8 mouse cellular contexts compared by ENCODE assay signal in genomic region chr5:125404536-125404902, GRCm38 (mm10). TPM values are rescaled to one million over a fixed set of nuclear protein-coding genes. Genes with fewer than 3 reads are reported as not detected.
DNase-seq lines count a peak whose midpoint lies in the region; ATAC-seq and TF ChIP-seq lines count a peak whose summit lies in the region.

No protein-coding gene starts in this region.

- WGBS in spleen, adult 2 months, result 1% methylated on average over 7 of the region's 7 CpGs
- 2% methylated on average over 7 of the region's 7 CpGs for WGBS in limb, embryonic 11.5 days

- no peaks in the 10 kb centered on the region for H3K9me3 ChIP-seq in limb, embryonic 11.5 days (ENCODE audit: control insufficient read depth, low read length)

- ATAC-seq in limb, embryonic 11.5 days (ENCODE audit: insufficient number of reproducible peaks, low FRiP score, low TSS enrichment, low read depth), result no peak

- H3K9ac ChIP-seq in limb, embryonic 11.5 days (ENCODE audit: low read length), result peak overlapping the region; percentile 56; the same call in 1 of the 2 replicates

- H3K27ac ChIP-seq in spleen, adult 2 months (ENCODE audit: insufficient read depth, low read length), result peak overlapping the region; percentile 67
- peak overlapping the region; percentile 57; the same call in 1 of the 2 replicates for H3K27ac ChIP-seq in limb, embryonic 11.5 days (replicated peaks; ENCODE audit: low read depth, low read length)

- peak overlapping the region; percentile 71 for H3K4me2 ChIP-seq in limb, embryonic 11.5 days (ENCODE audit: low read depth, severe bottlenecking)

- no peaks in the 10 kb centered on the region for H3K27me3 ChIP-seq in spleen, adult 2 months (ENCODE audit: control insufficient read depth, insufficient read depth, low read length)
- no peaks in the 10 kb centered on the region for H3K27me3 ChIP-seq in limb, embryonic 11.5 days (ENCODE audit: control insufficient read depth, insufficient read depth, low read length)

- H3K4me3 ChIP-seq in spleen, adult 2 months (ENCODE audit: extremely low read depth, insufficient read depth, insufficient read length), result peak overlapping the region; percentile 67
- peak overlapping the region; percentile 35 for H3K4me3 ChIP-seq in limb, embryonic 11.5 days (ENCODE audit: low read depth, low read length)

- no peak for TF ChIP-seq CTCF in spleen, adult 2 months (IDR thresholded peaks at IDR 0.05; ENCODE audit: extremely low read depth, insufficient read depth, insufficient read length, insufficient replicate concordance)

- DNase-seq in adrenal gland, postnatal 14 days, result peak; percentile 32
- no peak for DNase-seq in adrenal gland, adult (ENCODE audit: inconsistent age in 2 of 2, low spot score in 1 of 2)
- no peak for DNase-seq in spleen, adult 2 months (ENCODE audit: low read depth in 1 of 2, low spot score in 2 of 2)
- DNase-seq in spleen, adult 18-20 months, result no peak
- DNase-seq in limb, embryonic 11.5 days (ENCODE audit: low spot score), result no peak
- DNase-seq in retina, postnatal 1 day, result peak; percentile 61
- DNase-seq in adrenal gland, postnatal 10 days, result no peak
- no peak for DNase-seq in frontal cortex, adult 2 months (ENCODE audit: extremely low spot score in 1 of 2, low spot score in 1 of 2)

- TF ChIP-seq POLR2A in spleen, adult 2 months (IDR thresholded peaks at IDR 0.05; ENCODE audit: low read depth, low read length), result no peak

- no peaks in the 10 kb centered on the region for H3K36me3 ChIP-seq in spleen, adult 2 months (ENCODE audit: control insufficient read depth, insufficient read depth, low read length)
- H3K36me3 ChIP-seq in limb, embryonic 11.5 days (ENCODE audit: control insufficient read depth, insufficient read depth, low read length), result no peaks in the 10 kb centered on the region

- peaks cover 8% of the 10 kb centered on the region; the same call in 1 of the 2 replicates for H3K4me1 ChIP-seq in spleen, adult 2 months (ENCODE audit: control insufficient read depth, insufficient read depth, insufficient read length)
- H3K4me1 ChIP-seq in limb, embryonic 11.5 days (ENCODE audit: control insufficient read depth, insufficient read depth, low read length), result peaks cover 8% of the 10 kb centered on the region; the same call in 1 of the 2 replicates

RNA-seq across cellular contexts. Expression of gene Ubc, which starts 14.5 kb away (rescaled TPM):
- 1,142 and 1,189 TPM in 2 replicates for total RNA-seq in adrenal gland, postnatal 14 days (2021)
- polyA plus RNA-seq in spleen, adult 2 months (2012; rRNA removed), result 316 and 423 TPM in 2 replicates
- 979 and 1,019 TPM in 2 replicates for polyA plus RNA-seq in limb, embryonic 11.5 days (2014; fragmentation: Nextera tagmentation; extraction: Ambion mirVana)
- 1,000 to 10,000 TPM; 1,039 to 1,045 TPM for total RNA-seq in adrenal gland, postnatal 10 days (2021)
- polyA plus RNA-seq in frontal cortex, adult 2 months (2012; rRNA removed), result 699 and 744 TPM in 2 replicates

RNA-seq across cellular contexts. Expression of gene Gm10382, which starts 15.4 kb away (rescaled TPM):
- total RNA-seq in adrenal gland, postnatal 14 days (2021), result 0.26 and 0.49 TPM in 2 replicates
- polyA plus RNA-seq in spleen, adult 2 months (2012; rRNA removed), result 0.08 and 0.15 TPM in 2 replicates
- polyA plus RNA-seq in limb, embryonic 11.5 days (2014; fragmentation: Nextera tagmentation; extraction: Ambion mirVana), result 0.28 TPM in 1 of 2 replicates, not detected in the other
- under 1 TPM; 0.21 to 0.24 TPM for total RNA-seq in adrenal gland, postnatal 10 days (2021)
- 0.22 and 0.40 TPM in 2 replicates for polyA plus RNA-seq in frontal cortex, adult 2 months (2012; rRNA removed)

RNA-seq across cellular contexts. Expression of gene Dhx37, which starts 29.4 kb away (rescaled TPM):
- total RNA-seq in adrenal gland, postnatal 14 days (2021), result 14.6 and 15.7 TPM in 2 replicates
- polyA plus RNA-seq in spleen, adult 2 months (2012; rRNA removed), result 17.0 and 21.0 TPM in 2 replicates
- polyA plus RNA-seq in limb, embryonic 11.5 days (2014; fragmentation: Nextera tagmentation; extraction: Ambion mirVana), result 12.4 and 14.2 TPM in 2 replicates
- total RNA-seq in adrenal gland, postnatal 10 days (2021), result 10 to 100 TPM; 11.2 to 12.2 TPM
- 12.4 and 17.2 TPM in 2 replicates for polyA plus RNA-seq in frontal cortex, adult 2 months (2012; rRNA removed)

RNA-seq across cellular contexts. Expression of gene Bri3bp, which starts 36.8 kb away (rescaled TPM):
- 24.0 and 27.9 TPM in 2 replicates for total RNA-seq in adrenal gland, postnatal 14 days (2021)
- 21.2 and 21.5 TPM in 2 replicates for polyA plus RNA-seq in spleen, adult 2 months (2012; rRNA removed)
- 36.9 and 39.3 TPM in 2 replicates for polyA plus RNA-seq in limb, embryonic 11.5 days (2014; fragmentation: Nextera tagmentation; extraction: Ambion mirVana)
- total RNA-seq in adrenal gland, postnatal 10 days (2021), result 10 to 100 TPM; 31.6 to 37.1 TPM
- 31.6 and 34.1 TPM in 2 replicates for polyA plus RNA-seq in frontal cortex, adult 2 months (2012; rRNA removed)

Comparison
In these comparisons a context has a peak if more than half of its experiments do, and no peak if none do; other contexts are left out.
1. DNase-seq: peak in adrenal gland, postnatal 14 days (single experiment) and retina, postnatal 1 day (single experiment); none in adrenal gland, adult (0 of 2), spleen, adult 2 months (0 of 2), spleen, adult 18-20 months (0 of 2), limb, embryonic 11.5 days (single experiment), adrenal gland, postnatal 10 days (single experiment) and frontal cortex, adult 2 months (0 of 2).